Mouse (Mus musculus) left cerebral cortex, postnatal 14 days (tissue): ENCODE measurements around the gene Dnm3. TPM values are rescaled to one million over a fixed set of nuclear protein-coding genes. Genes with fewer than 3 reads are reported as not detected.

Experiments
- DNase-seq, 2 experiments: peaks; one replicate each; pipeline ENCODE4 v3.0.0; 2021 to 2022; ENCODE audit warnings: low spot score in 2 of 2, mixed read lengths in 1 of 2
- intact Hi-C: fragments of 180-260 bp; cut with DNase I; formaldehyde crosslinking; loops from one replicate; pipeline ENCODE4 v1.15.1; 2025
- total RNA-seq, 2 experiments: library from RNA; stranded (reverse); gene quantifications; 2 replicates each; pipeline ENCODE4 v1.2.3; 2021

Dnm3 gene
- total RNA-seq, 2 experiments from 2014 or later: 78.1 to 80.3 TPM

GRCm38 (mm10) chr1:162281981-162282381 lies 195.9 kb downstream of the Dnm3 start:
- intact Hi-C loops: no loop called here
- no peak for DNase-seq

- intact Hi-C loops: no loop called here
- DNase-seq: no peak
Observed at GRCm38 (mm10) chr1:162280052-162280451, 197.8 kb downstream of the Dnm3 start.

- intact Hi-C loops: no loop called here
- DNase-seq: no peak
Observed at GRCm38 (mm10) chr1:162276011-162276410, 201.8 kb downstream of the Dnm3 start.

- intact Hi-C loops: no loop called here
- no peak for DNase-seq
Observed at GRCm38 (mm10) chr1:162274674-162275248, 203.1 kb downstream of the Dnm3 start.

GRCm38 (mm10) chr1:162256912-162257607 lies 220.8 kb downstream of the Dnm3 start:
- DNase-seq: no peak
- intact Hi-C loops: no loop called here

GRCm38 (mm10) chr1:162254944-162255343 lies 222.9 kb downstream of the Dnm3 start:
- intact Hi-C loops: no loop called here
- DNase-seq: no peak

GRCm38 (mm10) chr1:162253971-162254641 lies 223.7 kb downstream of the Dnm3 start:
- intact Hi-C loops: no loop called here
- DNase-seq: no peak

GRCm38 (mm10) chr1:162252869-162253268 lies 225.0 kb downstream of the Dnm3 start:
- intact Hi-C loops: no loop called here

GRCm38 (mm10) chr1:162247216-162247615 lies 230.6 kb downstream of the Dnm3 start:
- intact Hi-C loops: no loop called here
- no peak for DNase-seq

More at GRCm38 (mm10) chr1:162252869-162253268, 225.0 kb downstream of the Dnm3 start:
- DNase-seq: no peak

- intact Hi-C loops: no loop called here
- no peak for DNase-seq
Observed at GRCm38 (mm10) chr1:162243651-162243990, 234.2 kb downstream of the Dnm3 start.

GRCm38 (mm10) chr1:162242980-162243650 lies 234.7 kb downstream of the Dnm3 start:
- DNase-seq: no peak

GRCm38 (mm10) chr1:162240720-162241119 lies 237.1 kb downstream of the Dnm3 start:
- no peak for DNase-seq
- intact Hi-C loops: no loop called here

More at GRCm38 (mm10) chr1:162242980-162243650, 234.7 kb downstream of the Dnm3 start:
- intact Hi-C loops: no loop called here

- no peak for DNase-seq
- intact Hi-C loops: no loop called here
Observed at GRCm38 (mm10) chr1:162238646-162239045, 239.2 kb downstream of the Dnm3 start.

- no peak for DNase-seq
- intact Hi-C loops: no loop called here
Observed at GRCm38 (mm10) chr1:162236624-162237159, 241.1 kb downstream of the Dnm3 start.

GRCm38 (mm10) chr1:162225621-162226147 lies 252.2 kb downstream of the Dnm3 start:
- intact Hi-C loops: no loop called here
- DNase-seq: no peak

GRCm38 (mm10) chr1:162224817-162225605 lies 252.8 kb downstream of the Dnm3 start:
- DNase-seq: no peak
- intact Hi-C loops: no loop called here

GRCm38 (mm10) chr1:162224061-162224460 lies 253.8 kb downstream of the Dnm3 start:
- DNase-seq: no peak
- intact Hi-C loops: no loop called here

- DNase-seq: no peak
- intact Hi-C loops: no loop called here
Observed at GRCm38 (mm10) chr1:162223258-162223940, 254.4 kb downstream of the Dnm3 start.
